Mouse (Mus musculus): ENCODE results near the gene D1Ertd622e. TPM values are rescaled to one million over a fixed set of nuclear protein-coding genes. Genes with fewer than 3 reads are reported as not detected.

D1Ertd622e gene
- polyA plus RNA-seq, 2 experiments = 33.8 to 48.9 TPM

- Histone ChIP-seq H3K36me3 (replicated peaks; ENCODE audit: control insufficient read depth, insufficient read depth, low read depth) (no peaks in the 10 kb centered on the region), H3K4me2 (ENCODE audit: low read depth) (no peak overlapping the region), H3K4me1 (replicated peaks; ENCODE audit: control insufficient read depth in 2 of 2, insufficient read depth in 2 of 2, low read length in 1 of 2) (no peaks in the 10 kb centered on the region), H3K27me3 (ENCODE audit: control insufficient read depth, insufficient read depth, low read length) (no peaks in the 10 kb centered on the region), H3K4me3 (ENCODE audit: insufficient read depth in 1 of 2, low read depth in 2 of 2, low read length in 2 of 2) (no peak overlapping the region), H3K9ac (replicated peaks) (no peak overlapping the region), H3K27ac (no peak overlapping the region), H3K9me3 (ENCODE audit: control insufficient read depth, low read length) (no peaks in the 10 kb centered on the region)
- ATAC-seq (ENCODE audit: insufficient read depth) = no peak
- no peak for TF ChIP-seq EP300 (IDR thresholded peaks at IDR 0.05; ENCODE audit: low read depth)
- TF ChIP-seq CTCF (IDR thresholded peaks at IDR 0.05; ENCODE audit: low read depth) = no peak
- 48% methylated on average over 1 of the region's 1 CpGs for WGBS (ENCODE audit: insufficient replicate concordance)
- no peak for DNase-seq (ENCODE audit: low read depth in 3 of 3, low spot score in 3 of 3)
Observed at GRCm38 (mm10) chr1:97603361-97603760, 58.5 kb downstream of the D1Ertd622e start.

DNA sequence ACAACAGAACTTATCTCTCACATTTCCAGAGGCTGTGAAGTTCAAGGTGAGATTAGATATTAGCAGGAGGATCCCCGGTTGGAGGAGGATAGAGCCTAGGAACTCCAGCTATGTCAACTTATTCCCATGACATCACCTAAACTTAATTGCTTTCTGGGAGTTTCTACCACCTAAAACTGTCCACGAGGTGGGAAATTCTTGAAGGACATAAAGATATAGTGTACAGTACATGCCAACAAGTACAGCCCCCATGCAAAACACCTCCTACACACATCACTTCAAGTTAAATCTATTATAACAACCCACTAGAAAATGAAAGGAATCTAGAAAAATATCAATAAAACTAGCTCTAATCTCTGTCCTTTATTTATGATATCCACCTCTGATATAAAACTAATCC lies 61.5 kb downstream of the D1Ertd622e start:
- Histone ChIP-seq H3K9me3 (ENCODE audit: control insufficient read depth, low read length) (no peaks in the 10 kb centered on the region), H3K27ac (no peak overlapping the region), H3K9ac (replicated peaks) (no peak overlapping the region), H3K36me3 (replicated peaks; ENCODE audit: control insufficient read depth, insufficient read depth, low read depth) (no peaks in the 10 kb centered on the region), H3K4me1 (replicated peaks; ENCODE audit: control insufficient read depth in 2 of 2, insufficient read depth in 2 of 2, low read length in 1 of 2) (no peaks in the 10 kb centered on the region), H3K4me2 (ENCODE audit: low read depth) (no peak overlapping the region), H3K27me3 (ENCODE audit: control insufficient read depth, insufficient read depth, low read length) (no peaks in the 10 kb centered on the region), H3K4me3 (ENCODE audit: insufficient read depth in 1 of 2, low read depth in 2 of 2, low read length in 2 of 2) (no peak overlapping the region)
- 32% methylated on average over 2 of the region's 2 CpGs for WGBS (ENCODE audit: insufficient replicate concordance)
- ATAC-seq (ENCODE audit: insufficient read depth) = no peak
- TF ChIP-seq CTCF (IDR thresholded peaks at IDR 0.05; ENCODE audit: low read depth) = no peak
- TF ChIP-seq EP300 (IDR thresholded peaks at IDR 0.05; ENCODE audit: low read depth) = no peak
- no peak for DNase-seq (ENCODE audit: low read depth in 3 of 3, low spot score in 3 of 3)

- Histone ChIP-seq H3K4me2 (ENCODE audit: low read depth) (no peak overlapping the region), H3K36me3 (replicated peaks; ENCODE audit: control insufficient read depth, insufficient read depth, low read depth) (no peaks in the 10 kb centered on the region), H3K27ac (no peak overlapping the region), H3K4me1 (replicated peaks; ENCODE audit: control insufficient read depth in 2 of 2, insufficient read depth in 2 of 2, low read length in 1 of 2) (no peaks in the 10 kb centered on the region), H3K9ac (replicated peaks) (no peak overlapping the region), H3K27me3 (ENCODE audit: control insufficient read depth, insufficient read depth, low read length) (no peaks in the 10 kb centered on the region), H3K9me3 (ENCODE audit: control insufficient read depth, low read length) (no peaks in the 10 kb centered on the region), H3K4me3 (ENCODE audit: insufficient read depth in 1 of 2, low read depth in 2 of 2, low read length in 2 of 2) (no peak overlapping the region)
- DNase-seq (ENCODE audit: low read depth in 3 of 3, low spot score in 3 of 3) (no peak), ATAC-seq (ENCODE audit: insufficient read depth) (no peak)
- 85% methylated on average over 3 of the region's 3 CpGs for WGBS (ENCODE audit: insufficient replicate concordance)
- TF ChIP-seq CTCF (IDR thresholded peaks at IDR 0.05; ENCODE audit: low read depth) = no peak
- TF ChIP-seq EP300 (IDR thresholded peaks at IDR 0.05; ENCODE audit: low read depth) = no peak
Observed at GRCm38 (mm10) chr1:97599101-97599500, 62.8 kb downstream of the D1Ertd622e start.

DNA sequence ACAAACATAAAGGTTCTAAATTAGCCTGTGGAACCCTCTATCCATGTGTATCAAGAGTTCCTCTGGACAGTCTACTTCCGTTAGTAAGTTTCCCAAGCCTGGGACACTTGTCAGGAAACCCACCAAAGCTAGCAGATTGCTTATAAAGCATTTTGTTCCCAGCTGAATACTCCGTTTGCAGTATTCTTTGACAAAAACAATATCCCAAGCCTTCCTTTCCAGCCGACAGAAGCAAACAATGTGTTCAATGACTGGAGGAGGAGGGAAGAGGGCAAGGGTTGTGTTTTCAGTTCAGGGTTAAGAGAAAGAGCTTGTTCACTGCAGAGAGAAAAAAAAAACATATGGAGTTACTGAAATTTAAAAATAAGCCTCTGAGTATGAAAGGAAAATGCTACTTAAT lies 73.3 kb downstream of the D1Ertd622e start:
- Histone ChIP-seq H3K27ac (no peak overlapping the region), H3K4me1 (replicated peaks; ENCODE audit: control insufficient read depth in 2 of 2, insufficient read depth in 2 of 2, low read length in 1 of 2) (0 out of 4 replicates have a peak, but pooled peaks cover 0 to 2% of the 10 kb centered on the region in 2 experiments), H3K4me3 (ENCODE audit: insufficient read depth in 1 of 2, low read depth in 2 of 2, low read length in 2 of 2) (no peak overlapping the region), H3K27me3 (ENCODE audit: control insufficient read depth, insufficient read depth, low read length) (no peaks in the 10 kb centered on the region), H3K9ac (replicated peaks) (no peak overlapping the region), H3K9me3 (ENCODE audit: control insufficient read depth, low read length) (no peaks in the 10 kb centered on the region), H3K4me2 (ENCODE audit: low read depth) (no peak overlapping the region), H3K36me3 (replicated peaks; ENCODE audit: control insufficient read depth, insufficient read depth, low read depth) (no peaks in the 10 kb centered on the region)
- WGBS (ENCODE audit: insufficient replicate concordance) = 45% methylated on average over 3 of the region's 3 CpGs
- no peak for TF ChIP-seq CTCF (IDR thresholded peaks at IDR 0.05; ENCODE audit: low read depth)
- no peak for TF ChIP-seq EP300 (IDR thresholded peaks at IDR 0.05; ENCODE audit: low read depth)
- no peak for ATAC-seq (ENCODE audit: insufficient read depth)
- DNase-seq (ENCODE audit: low read depth in 3 of 3, low spot score in 3 of 3) = no peak

DNA sequence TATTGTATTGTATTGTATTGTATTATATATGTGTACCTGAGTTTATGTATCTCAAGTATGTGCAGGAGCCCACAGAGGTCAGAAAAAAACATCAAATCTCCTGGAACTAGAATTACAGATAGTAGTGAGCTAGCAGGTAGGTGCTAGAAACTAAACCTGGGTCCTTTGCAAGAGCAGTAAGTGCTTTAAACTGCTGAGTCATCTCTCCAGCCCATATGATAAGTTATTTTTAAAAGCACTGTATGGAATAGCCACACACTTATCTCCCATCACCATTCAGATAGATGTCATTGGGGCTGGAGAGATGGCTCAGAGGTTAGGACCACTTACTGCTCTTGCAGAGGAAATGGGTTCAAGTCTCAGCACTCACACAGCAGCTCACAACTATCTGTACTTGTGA lies 76.8 kb downstream of the D1Ertd622e start:
- Histone ChIP-seq H3K4me3 (ENCODE audit: insufficient read depth in 1 of 2, low read depth in 2 of 2, low read length in 2 of 2) (no peak overlapping the region), H3K27me3 (ENCODE audit: control insufficient read depth, insufficient read depth, low read length) (no peaks in the 10 kb centered on the region), H3K27ac (no peak overlapping the region), H3K4me2 (ENCODE audit: low read depth) (no peak overlapping the region), H3K9me3 (ENCODE audit: control insufficient read depth, low read length) (no peaks in the 10 kb centered on the region), H3K36me3 (replicated peaks; ENCODE audit: control insufficient read depth, insufficient read depth, low read depth) (no peaks in the 10 kb centered on the region), H3K9ac (replicated peaks) (no peak overlapping the region), H3K4me1 (replicated peaks; ENCODE audit: control insufficient read depth in 2 of 2, insufficient read depth in 2 of 2, low read length in 1 of 2) (0 out of 4 replicates have a peak, but pooled peaks cover 0 to 2% of the 10 kb centered on the region in 2 experiments)
- no peak for TF ChIP-seq EP300 (IDR thresholded peaks at IDR 0.05; ENCODE audit: low read depth)
- TF ChIP-seq CTCF (IDR thresholded peaks at IDR 0.05; ENCODE audit: low read depth) = no peak
- DNase-seq (ENCODE audit: low read depth in 3 of 3, low spot score in 3 of 3) (peak in 2 of 3 experiments; percentile 10 to 12), ATAC-seq (ENCODE audit: insufficient read depth) (peak; percentile 48; the same call in 1 of the 2 replicates)

Data from liver, embryonic 14.5 days (tissue).